Mouse (Mus musculus) megakaryocyte, embryonic 14.5 days (primary cell): ENCODE data around the gene Eftud2. TPM values are rescaled to one million over a fixed set of nuclear protein-coding genes. Genes with fewer than 3 reads are reported as not detected.

Experiments
- H3K27me3 ChIP-seq: replicated peaks from 2 replicates; pipeline ENCODE3; 2012; ENCODE audit warnings: inconsistent platforms
- H3K36me3 ChIP-seq: replicated peaks from 2 replicates; pipeline ENCODE3; 2012; ENCODE audit warnings: low read length, inconsistent platforms, mixed read lengths
- H3K4me1 ChIP-seq: 2 replicates; pipeline ENCODE4 v1.6.1; 2012; ENCODE audit warnings: inconsistent platforms
- H3K4me3 ChIP-seq: replicated peaks from 2 replicates; pipeline ENCODE3; 2012; ENCODE audit warnings: moderate library complexity, mild to moderate bottlenecking, inconsistent platforms
- H3K9me3 ChIP-seq: 2 replicates; pipeline ENCODE4 v1.6.1; 2012; ENCODE audit warnings: inconsistent platforms
- FLI1 ChIP-seq: IDR thresholded peaks from 2 replicates; pipeline ENCODE4 v1.6.1; 2012; ENCODE audit warnings: low read length, inconsistent platforms, mixed read lengths
- GATA1 ChIP-seq: IDR thresholded peaks from 3 replicates; pipeline ENCODE4 v1.6.1; 2012; ENCODE audit warnings: mixed read lengths, low read length, inconsistent platforms, borderline replicate concordance
- polyA plus RNA-seq: library from polyadenylated mRNA; stranded (reverse); fragments of >175 nt; gene quantifications from 2 replicates; pipeline ENCODE4 v1.2.3, GENCODE M21; 2012; ENCODE audit warnings: low replicate concordance; ENCODE audit not compliant: insufficient read depth

Eftud2 gene
- 23.2 and 87.1 TPM in 2 replicates for polyA plus RNA-seq

DNA sequence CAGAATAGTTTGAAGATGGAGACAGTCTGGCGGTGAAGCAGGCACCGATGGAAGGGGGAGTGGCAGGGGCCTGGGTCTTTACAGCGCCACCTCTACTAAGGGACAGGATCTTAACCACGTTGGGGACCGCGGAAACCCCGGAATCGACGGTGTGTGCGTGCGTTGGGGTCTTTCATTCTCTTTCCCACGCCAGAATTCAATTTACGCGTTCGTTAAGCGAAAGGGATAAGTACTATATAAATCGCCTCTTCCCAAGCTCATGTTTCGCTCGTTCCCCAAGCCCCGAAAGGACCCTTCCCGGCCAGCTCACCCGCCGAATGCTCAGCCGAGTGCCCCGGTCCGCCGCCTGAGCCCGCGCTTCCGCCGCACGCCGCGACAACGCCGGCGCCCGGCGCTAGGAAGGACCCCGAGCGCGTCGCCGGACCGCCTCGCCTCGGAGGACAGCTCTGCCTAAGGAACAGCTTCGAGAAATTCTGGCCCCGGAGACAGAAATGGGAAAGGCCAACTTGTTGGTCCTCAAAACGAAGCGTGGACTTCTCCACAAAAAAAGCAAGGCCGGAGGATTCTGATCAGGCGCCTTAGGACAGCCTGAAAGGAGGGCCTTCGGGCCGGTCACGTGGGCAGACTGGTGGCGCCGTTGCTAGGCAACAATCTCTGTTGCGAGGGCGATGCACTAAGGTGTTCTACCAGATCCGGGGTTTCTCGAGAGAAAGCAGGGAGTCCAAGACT is at the start of gene Eftud2, which contains the start of gene Ccdc103:
Gene Eftud2 (minus strand): TSS at position 401 of the 729 bp plus-strand sequence.
Gene Ccdc103 (plus strand): TSS at position 620 of the 729 bp plus-strand sequence.
- peak; percentile 96 for TF ChIP-seq GATA1
- TF ChIP-seq FLI1: no peak

DNA sequence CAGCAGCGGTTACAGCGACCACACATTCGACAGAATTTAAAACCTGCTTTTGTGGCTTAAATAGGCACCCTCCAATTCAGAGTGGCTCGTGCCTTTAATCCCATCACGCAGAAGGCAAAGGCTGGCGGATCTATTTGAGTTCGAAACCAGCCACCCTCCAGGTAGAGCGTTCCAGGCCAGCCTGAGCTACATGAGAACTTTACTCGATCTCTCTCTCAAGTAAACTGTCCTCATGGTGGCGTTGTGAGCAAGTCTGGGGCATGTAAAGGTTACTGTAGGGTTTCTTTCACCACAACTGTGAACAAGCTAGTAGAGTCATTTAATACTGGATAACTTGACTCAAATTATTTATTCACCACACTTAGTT is 44.5 kb upstream of the Eftud2 start:
- no peaks in the 10 kb centered on the region for H3K9me3 ChIP-seq
- H3K36me3 ChIP-seq: peaks cover 16% of the 10 kb centered on the region
- peaks cover 4% of the 10 kb centered on the region for H3K27me3 ChIP-seq
- peak overlapping the region; percentile 98 for H3K4me3 ChIP-seq
- H3K4me1 ChIP-seq: peaks cover 38% of the 10 kb centered on the region
- TF ChIP-seq FLI1 (no peak), GATA1 (no peak)

More for the DNA sequence above, at the start of gene Eftud2, which contains the start of gene Ccdc103:
- Histone ChIP-seq H3K9me3 (no peaks in the 10 kb centered on the region), H3K4me1 (peaks cover 29% of the 10 kb centered on the region), H3K4me3 (peak within 1 kb of the TSS; percentile 92), H3K36me3 (peaks cover 21% of the 10 kb centered on the region), H3K27me3 (peaks cover 30% of the 10 kb centered on the region)

DNA sequence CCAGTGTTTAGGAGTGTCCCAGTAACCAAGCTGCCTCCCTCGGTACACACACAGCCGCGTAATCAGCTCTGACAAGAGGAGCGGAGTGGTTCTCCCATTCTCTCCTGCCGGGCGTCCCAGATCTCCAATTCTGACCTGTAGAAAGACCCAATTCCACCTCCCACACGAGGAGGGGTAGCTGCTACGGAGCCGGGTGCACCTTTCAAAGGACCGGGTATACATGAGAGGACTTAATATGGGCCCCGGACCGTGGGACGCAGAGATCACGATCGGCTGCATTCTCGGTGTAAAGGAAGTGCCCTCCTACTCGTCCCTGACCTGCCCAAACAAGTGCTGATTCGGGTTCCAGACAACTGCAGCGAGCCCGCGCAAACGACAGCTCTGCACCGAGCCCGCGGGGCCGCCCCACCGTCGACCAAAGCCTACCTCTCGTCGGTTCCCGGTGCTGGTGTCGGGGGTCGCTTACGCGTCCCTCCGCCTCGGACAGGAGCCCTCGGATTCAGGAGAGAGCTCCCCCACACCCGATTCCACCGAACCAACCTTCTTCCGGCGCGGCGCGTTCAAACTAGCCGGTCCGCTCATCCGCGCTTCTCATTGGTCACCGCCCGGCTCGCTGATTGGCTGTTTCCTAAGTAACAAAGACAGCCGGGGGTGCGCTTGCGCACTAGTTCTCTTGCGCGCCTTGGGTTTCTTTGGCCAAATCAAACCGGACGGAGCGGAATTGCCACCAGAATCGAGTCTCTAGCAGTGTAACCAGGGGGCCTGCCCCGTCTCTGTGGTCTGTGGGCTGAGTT is 44.0 kb upstream of the Eftud2 start, which contains the start of gene Kif18b:
Gene Kif18b (minus strand): TSS at position 568 of the 794 bp plus-strand sequence.
- Histone ChIP-seq H3K27me3 (peaks cover 4% of the 10 kb centered on the region), H3K36me3 (peaks cover 16% of the 10 kb centered on the region), H3K4me1 (peaks cover 41% of the 10 kb centered on the region), H3K9me3 (no peaks in the 10 kb centered on the region), H3K4me3 (peak within 1 kb of the TSS; percentile 98)
- TF ChIP-seq FLI1 (peak; percentile 74; the same call in 1 of the 2 replicates), GATA1 (no peak)

- no peaks in the 10 kb centered on the region for H3K27me3 ChIP-seq
Measured at GRCm38 (mm10) chr11:102921491-102921890, 40.7 kb upstream of the Eftud2 start.

DNA sequence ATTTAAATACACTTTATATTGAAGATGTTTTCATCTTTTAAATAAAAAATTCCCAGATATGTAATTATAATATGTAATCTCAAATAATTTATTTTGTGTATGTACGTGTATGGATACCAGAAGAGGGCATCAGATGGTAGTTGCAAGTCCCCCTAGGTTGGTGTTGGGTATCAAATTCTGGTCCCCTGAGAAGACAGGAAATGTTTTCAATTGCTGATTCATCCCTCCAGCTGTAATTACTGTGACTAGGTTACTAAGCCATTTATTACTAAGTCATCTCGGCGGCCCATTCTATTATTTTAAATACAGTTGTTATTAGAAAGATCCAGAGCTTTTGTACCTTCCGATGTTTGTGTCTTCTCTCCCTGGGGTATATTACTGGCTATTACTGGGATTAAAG is 37.3 kb upstream of the Eftud2 start:
- Histone ChIP-seq H3K4me1 (peaks cover 44% of the 10 kb centered on the region), H3K36me3 (peaks cover 52% of the 10 kb centered on the region), H3K9me3 (no peaks in the 10 kb centered on the region), H3K4me3 (no peak overlapping the region), H3K27me3 (no peaks in the 10 kb centered on the region)
- TF ChIP-seq GATA1 (no peak), FLI1 (no peak)

More at GRCm38 (mm10) chr11:102921491-102921890, 40.7 kb upstream of the Eftud2 start:
- no peak overlapping the region for H3K4me3 ChIP-seq
- TF ChIP-seq FLI1 (no peak), GATA1 (no peak)
- peaks cover 53% of the 10 kb centered on the region for H3K4me1 ChIP-seq
- H3K36me3 ChIP-seq: peaks cover 18% of the 10 kb centered on the region
- no peaks in the 10 kb centered on the region for H3K9me3 ChIP-seq

- Histone ChIP-seq H3K9me3 (no peaks in the 10 kb centered on the region), H3K4me3 (no peak overlapping the region), H3K27me3 (no peaks in the 10 kb centered on the region), H3K36me3 (peaks cover 62% of the 10 kb centered on the region), H3K4me1 (peaks cover 17% of the 10 kb centered on the region)
- TF ChIP-seq GATA1 (no peak), FLI1 (no peak)
Measured at GRCm38 (mm10) chr11:102915380-102915779, 34.6 kb upstream of the Eftud2 start.

GRCm38 (mm10) chr11:102911376-102911775 is 30.6 kb upstream of the Eftud2 start:
- Histone ChIP-seq H3K4me3 (no peak overlapping the region), H3K36me3 (peaks cover 99% of the 10 kb centered on the region), H3K27me3 (no peaks in the 10 kb centered on the region), H3K9me3 (no peaks in the 10 kb centered on the region), H3K4me1 (no peaks in the 10 kb centered on the region)
- TF ChIP-seq FLI1: no peak
- no peak for TF ChIP-seq GATA1

- Histone ChIP-seq H3K36me3 (peaks cover 48% of the 10 kb centered on the region), H3K4me1 (peaks cover 14% of the 10 kb centered on the region), H3K9me3 (no peaks in the 10 kb centered on the region)
Measured at GRCm38 (mm10) chr11:102903654-102904053, 22.9 kb upstream of the Eftud2 start.

DNA sequence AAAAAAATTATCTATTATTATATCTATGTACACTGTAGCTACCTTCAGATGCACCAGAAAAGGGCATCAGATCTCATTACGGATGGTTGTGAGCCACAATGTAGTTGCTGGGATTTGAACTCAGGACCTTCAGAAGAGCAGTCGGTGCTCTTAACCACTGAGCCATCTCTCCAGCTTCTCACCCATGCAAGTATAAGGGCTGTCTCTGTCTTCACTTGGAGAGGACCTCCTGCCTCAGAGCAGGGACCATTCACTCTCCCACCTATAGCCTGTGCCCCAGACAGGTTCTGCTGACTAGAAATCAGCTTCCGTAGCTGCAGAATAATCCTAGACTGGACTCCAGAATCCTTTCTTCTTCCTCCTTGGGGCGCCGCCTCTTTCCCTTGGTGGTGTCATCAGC is 21.3 kb upstream of the Eftud2 start:
- Histone ChIP-seq H3K9me3 (no peaks in the 10 kb centered on the region), H3K27me3 (peaks cover 45% of the 10 kb centered on the region), H3K36me3 (peaks cover 33% of the 10 kb centered on the region), H3K4me3 (no peak overlapping the region), H3K4me1 (peaks cover 14% of the 10 kb centered on the region)
- TF ChIP-seq FLI1: no peak
- no peak for TF ChIP-seq GATA1

More at GRCm38 (mm10) chr11:102903654-102904053, 22.9 kb upstream of the Eftud2 start:
- no peak overlapping the region for H3K4me3 ChIP-seq
- TF ChIP-seq GATA1 (no peak), FLI1 (no peak)
- peaks cover 30% of the 10 kb centered on the region for H3K27me3 ChIP-seq

- H3K27me3 ChIP-seq: peaks cover 55% of the 10 kb centered on the region
- peaks cover 18% of the 10 kb centered on the region for H3K4me1 ChIP-seq
- peak overlapping the region; percentile 31 for H3K4me3 ChIP-seq
- no peaks in the 10 kb centered on the region for H3K9me3 ChIP-seq
- H3K36me3 ChIP-seq: peaks cover 24% of the 10 kb centered on the region
- TF ChIP-seq GATA1: no peak
- no peak for TF ChIP-seq FLI1
Measured at GRCm38 (mm10) chr11:102901199-102901598, 20.4 kb upstream of the Eftud2 start.
